Mouse (Mus musculus) heart, postnatal 10 days (tissue): Measurements from ENCODE around the gene Pi4k2a. TPM values are rescaled to one million over a fixed set of nuclear protein-coding genes. Genes with fewer than 3 reads are reported as not detected.
"Not testable (repeated sequence)": the region's sequence is repeated elsewhere in the genome, so short reads cannot be mapped to it uniquely, and the experiment has no call there.

Source experiments
- DNase-seq, 2 experiments: peaks; one replicate each; pipeline ENCODE4 v3.0.0; 2021
- intact Hi-C: fragments of 180-260 bp; cut with DNase I; formaldehyde crosslinking; loops from one replicate; pipeline ENCODE4 v1.15.1; 2025
- total RNA-seq, 2 experiments: library from RNA; stranded (reverse); gene quantifications; 2 replicates each; pipeline ENCODE4 v1.2.3; 2021

Pi4k2a gene
- total RNA-seq, 2 experiments from 2014 or later, result 16.1 to 17.9 TPM

DNA sequence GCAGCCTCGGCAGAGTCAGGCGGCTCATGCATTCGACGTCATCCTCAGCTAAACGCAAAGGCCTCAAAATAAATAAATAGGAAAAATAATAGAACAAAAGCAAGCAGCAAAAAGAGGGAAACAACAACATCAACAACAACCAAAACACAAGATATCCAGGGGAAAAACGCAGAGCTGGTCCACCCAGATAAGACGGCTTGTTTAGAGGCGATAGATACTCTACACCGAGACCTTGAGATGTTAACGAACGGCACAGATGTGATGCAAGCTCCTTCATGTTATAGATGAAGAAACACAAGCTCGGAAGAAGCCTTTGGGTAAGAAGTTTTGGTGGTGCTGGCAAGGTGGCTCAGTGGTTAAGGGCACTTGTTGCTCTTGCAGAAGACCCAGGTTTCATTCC is 11.3 kb upstream of the Pi4k2a start:
- no peak for DNase-seq
- intact Hi-C loops, result no loop called here

DNA sequence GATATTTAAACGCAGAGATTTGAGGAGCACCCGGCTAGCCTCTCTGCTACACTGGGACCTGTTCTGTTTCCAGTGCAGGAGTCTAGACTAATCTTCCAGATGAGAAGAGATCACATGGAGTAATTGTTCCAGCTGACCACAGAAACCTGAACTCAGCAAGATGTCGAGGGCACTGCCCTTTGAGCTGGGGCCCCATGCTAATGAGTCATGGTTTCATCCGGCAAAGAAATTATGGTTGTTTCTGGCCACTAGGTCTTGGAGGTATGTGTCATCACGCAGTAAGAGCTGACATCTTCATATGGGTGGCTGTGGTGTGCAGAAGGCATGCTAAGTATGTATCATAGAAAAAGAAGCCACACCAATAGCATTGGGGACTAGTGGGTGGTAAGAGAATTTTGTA is 10.3 kb upstream of the Pi4k2a start:
- no peak for DNase-seq
- intact Hi-C loops, result no loop called here

DNA sequence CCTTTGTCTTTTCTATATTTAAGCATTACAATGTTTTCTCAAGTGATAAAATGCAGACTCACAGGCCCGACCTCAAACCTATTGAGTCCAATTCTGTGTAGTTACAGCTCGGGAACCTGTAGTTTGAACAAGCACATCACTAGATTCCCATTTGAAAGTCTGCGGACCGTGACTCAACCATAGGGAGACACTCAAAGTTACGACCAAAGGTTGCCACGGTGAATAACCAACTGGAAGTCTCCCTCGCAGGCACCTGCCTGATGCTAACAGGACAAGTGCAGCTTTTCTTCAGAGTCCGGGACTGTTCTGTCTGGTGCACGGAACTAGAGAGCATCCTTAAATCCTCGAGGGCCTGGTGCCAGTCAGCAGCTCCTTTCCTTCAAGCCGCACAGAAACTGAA is 9.8 kb upstream of the Pi4k2a start:
- no peak for DNase-seq
- intact Hi-C loops, result no loop called here

DNA sequence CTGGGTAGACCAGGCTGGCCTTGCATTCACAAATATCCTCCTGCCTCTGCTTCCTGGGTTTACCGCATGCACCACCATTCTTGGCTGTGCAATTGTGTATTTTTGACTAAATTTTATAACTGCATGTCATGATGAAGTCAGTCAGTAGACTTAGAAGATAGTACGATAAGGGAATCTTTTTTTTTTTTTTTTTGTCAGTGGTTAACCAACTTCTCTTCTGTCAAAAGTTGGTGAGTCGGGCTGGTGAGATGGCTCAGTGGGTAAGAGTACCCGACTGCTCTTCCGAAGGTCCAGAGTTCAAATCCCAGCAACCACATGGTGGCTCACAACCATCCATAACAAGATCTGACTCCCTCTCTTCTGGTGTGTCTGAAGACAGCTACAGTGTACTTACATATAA is 8.7 kb upstream of the Pi4k2a start:
- intact Hi-C loops, DNase-seq: not testable (repeated sequence)

DNA sequence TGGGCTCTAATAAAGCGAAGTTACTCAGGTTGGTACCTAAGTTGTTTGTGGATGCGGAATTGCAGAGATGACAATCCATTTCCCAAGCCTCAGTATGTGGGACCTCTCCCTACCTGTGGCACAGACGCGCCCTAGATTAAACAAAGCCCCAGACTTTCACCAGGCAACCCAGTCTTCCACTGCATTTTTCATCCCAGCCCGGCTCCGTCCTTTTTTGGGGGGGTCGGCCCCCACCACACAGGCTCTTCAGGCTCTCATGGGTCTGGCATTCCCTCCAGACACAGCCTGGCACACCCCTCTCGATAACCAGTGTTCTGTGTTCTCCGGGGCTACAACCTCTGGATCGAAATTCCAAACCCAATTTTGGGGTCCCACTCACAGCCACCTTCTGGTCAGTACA is 4.6 kb upstream of the Pi4k2a start:
- intact Hi-C loops, result no loop called here
- DNase-seq, result no peak

DNA sequence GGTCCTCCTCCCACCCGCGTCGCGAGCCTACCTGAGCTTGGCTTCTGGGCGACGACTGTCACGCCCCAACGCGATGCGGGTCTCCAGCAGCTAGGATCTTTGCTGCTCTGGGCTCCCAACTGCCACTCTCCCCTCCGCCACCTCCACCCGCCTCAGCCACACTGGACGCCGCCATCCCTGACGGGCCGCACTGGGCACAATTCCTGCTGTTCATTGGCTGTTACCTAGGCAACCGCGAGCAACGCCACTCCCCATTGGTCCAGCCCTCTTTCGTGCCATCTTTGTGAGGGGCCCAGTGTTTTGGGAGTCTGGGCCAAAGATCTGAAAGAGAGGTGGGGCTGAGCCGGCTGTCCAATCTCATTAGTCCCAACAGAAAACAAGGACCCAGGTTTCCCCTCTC is 4.1 kb upstream of the Pi4k2a start, which contains the start of gene Morn4:
TSS of gene Morn4 (minus strand) at position 192 of the 400 bp plus-strand sequence.
- DNase-seq, result peak; percentile 83 to 86
- intact Hi-C loops, result no loop called here

DNA sequence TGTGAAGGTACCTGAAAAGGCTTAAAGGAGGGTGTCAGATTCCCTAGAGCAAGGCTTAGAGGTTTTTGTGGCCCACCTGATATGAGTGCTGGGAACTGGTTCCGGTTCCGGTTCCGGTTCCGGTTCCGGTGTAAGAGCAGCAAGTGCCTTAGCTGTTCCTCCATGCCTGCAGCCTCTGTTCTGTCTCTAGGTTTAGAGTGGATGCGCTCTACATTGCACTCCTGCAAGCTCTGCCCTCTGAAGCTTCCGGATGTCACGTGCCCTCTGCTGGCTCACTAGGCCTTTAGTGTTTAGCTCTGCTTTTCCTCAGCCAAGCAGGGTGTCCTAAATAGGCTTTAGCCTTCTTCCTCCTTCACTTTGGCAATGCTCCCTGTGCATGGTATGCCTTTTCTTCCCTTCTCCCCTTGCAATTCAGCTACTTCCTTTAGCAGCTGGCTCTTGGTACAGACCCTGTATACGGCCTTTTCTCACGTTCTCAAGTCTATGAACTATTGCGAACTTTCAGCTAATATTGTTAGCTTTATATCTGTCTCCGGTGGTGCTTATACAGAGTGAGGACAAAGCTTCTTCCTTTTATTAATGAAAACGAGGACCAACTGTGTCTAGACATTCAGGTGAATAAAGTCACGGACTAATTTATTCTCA is 1.0 kb upstream of the Pi4k2a start:
- intact Hi-C loops, result no loop called here
- peak; percentile 68 to 72 for DNase-seq

DNA sequence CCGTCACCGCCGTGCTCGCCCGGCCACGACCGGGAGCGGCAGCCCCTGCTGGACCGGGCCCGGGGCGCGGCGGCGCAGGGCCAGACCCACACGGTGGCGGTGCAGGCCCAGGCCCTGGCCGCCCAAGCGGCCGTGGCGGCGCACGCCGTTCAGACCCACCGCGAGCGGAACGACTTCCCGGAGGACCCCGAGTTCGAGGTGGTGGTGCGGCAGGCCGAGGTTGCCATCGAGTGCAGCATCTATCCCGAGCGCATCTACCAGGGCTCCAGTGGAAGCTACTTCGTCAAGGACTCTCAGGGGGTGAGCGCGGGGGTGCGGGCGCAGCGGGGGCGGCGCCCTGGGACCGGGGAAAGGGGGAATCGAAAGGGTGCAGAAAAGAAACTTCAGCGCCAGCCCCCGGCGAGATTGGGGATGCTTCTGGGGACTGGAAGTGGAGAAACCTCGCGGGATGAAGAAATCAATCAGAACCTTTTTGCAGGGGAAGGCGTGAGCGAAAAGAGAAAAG is 419 bp downstream of the Pi4k2a start:
- intact Hi-C loops, result no loop called here
- DNase-seq, result no peak

DNA sequence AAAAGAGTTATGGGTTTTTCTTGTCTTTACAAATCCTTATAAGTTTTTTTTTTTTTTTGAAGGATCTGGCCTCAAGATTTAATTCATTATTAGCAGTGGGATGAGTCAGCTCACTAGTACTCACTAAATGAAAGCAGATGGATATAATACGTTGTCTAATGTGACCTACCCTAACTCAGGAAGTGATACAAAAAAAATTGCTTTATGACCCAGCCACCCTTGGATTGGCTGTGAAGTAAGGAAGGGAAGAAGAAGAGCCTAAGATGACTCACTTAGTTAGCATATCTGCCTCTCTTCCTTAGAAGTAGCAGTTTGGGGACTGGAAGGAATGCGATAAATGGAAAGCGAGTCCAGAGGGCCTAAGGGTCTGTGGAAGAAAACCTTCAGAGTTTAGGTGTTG is 9.1 kb downstream of the Pi4k2a start:
- no peak for DNase-seq
- intact Hi-C loops, result no loop called here

DNA sequence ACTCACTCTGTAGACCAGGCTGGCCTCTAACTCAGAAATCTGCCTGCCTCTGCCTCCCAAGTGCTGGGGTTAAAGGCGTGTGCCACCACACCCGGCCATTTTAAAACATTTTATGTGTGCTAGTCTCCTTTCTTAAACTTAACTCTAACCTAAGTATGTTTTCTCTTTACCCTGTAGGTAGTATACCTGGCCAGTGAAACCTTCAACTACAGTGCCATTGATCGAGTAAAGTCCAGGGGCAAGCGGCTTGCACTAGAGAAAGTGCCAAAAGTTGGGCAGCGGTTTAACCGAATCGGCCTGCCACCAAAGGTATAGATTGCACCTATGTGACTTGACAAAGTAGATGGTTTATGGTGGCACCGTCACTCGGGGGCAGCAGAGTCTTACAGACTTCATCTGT is 14.4 kb downstream of the Pi4k2a start:
- no peak for DNase-seq
- intact Hi-C loops, result no loop called here

DNA sequence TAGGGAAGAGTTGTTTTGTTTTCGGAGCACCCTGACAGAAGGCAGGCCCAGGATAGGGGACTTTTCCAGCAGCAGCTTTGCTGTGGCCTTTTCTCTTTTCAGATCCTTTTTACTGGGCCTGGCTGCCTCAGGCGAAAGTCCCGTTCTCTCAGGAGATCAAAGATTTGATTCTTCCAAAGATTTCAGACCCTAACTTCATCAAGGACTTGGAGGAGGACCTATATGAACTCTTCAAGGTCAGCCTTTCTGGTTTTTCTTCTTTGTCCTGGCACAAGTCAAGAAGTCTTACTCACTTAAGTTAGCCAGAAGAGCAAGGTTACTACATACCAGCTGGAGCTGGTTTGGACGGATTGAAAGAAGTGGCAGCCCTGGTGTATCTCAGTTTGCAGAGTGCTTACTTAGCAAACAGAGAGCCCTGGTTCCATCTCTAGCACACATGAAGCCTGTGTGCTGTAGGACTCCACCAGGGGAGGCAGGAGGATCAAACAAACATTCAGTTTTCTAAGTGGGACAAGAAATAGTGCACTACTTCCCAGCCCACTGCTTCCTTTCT is 25.6 kb downstream of the Pi4k2a start:
- intact Hi-C loops, result no loop called here

DNA sequence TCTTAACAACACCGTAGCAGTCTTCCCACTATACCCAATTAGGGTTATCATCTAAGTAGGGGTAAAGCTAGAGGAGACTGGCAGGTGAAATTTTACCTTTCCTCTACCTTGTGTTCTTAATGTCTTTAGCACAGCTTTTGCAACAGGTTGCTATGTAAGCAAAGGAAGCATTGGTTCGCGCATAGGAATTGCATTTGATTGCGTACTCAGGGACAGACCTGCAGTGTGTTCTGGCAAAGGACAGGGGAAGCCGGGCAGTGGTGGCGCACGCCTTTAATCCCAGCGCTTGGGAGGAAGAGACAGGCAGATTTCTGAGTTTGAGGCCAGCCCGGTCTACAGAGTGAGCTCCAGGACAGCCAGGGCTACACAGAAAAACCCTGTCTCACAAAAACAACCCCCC is 27.9 kb downstream of the Pi4k2a start:
- intact Hi-C loops, result no loop called here
- no peak for DNase-seq

More for the DNA sequence above, 25.6 kb downstream of the Pi4k2a start:
- DNase-seq, result no peak

DNA sequence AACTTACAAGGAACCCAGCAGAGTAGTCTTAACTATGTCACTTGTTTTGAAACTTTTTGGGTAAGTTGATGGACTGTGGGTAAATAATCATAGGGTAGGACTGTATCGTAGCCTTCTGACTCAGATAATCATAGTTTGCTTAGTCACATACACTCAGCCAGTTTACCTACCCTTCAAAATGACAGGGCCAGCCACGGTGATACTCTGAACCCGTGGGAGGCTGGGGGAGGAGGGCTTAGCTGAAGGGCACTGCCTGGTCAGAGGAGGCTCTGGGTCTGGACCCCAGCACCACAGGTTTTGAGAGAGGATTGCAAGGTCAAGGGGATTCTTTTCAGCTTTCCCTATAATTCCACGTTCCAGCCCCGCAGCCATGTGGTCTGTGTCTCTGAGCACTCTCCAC is 28.3 kb downstream of the Pi4k2a start:
- no peak for DNase-seq
- intact Hi-C loops, result no loop called here

DNA sequence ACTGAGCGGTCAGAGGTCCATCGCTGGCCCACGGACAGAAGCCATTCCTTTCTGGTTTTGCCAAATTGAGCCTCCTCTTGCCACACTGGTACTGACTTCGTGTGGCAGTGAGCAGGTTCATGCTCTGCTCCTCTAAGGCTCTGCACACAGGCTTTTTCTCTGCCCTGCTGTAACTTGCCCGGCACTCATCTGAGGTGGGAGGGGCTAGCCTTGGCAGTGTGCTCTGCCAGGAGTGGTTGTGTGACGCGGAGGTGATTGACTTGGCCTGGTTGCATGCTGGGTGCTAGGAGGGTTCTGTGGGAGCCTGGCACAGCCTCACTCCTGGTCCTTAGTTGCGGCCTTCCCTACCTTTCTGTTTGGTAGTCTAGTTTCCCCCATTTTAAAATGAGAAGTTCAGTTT is 30.2 kb downstream of the Pi4k2a start:
- intact Hi-C loops, result no loop called here
- DNase-seq, result no peak

DNA sequence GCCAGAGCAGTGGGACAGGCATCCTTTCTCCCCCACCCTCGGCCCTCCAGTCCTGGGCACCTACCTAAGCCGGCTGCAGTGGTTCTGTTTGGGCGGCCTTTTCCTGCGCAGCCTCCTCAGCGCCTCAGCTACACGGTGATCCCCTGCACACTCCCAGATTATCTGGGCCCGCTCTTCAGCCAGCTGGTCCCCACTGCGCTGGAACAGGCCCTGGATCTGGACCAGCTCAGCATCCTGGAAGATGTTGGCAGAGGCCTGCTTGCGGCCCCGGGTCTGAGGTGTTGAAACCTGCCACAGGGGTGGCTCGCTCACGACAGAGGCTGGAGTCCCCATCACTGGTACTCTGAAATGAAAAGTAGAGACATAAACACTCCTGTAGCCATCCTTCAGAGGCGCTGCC is 34.4 kb downstream of the Pi4k2a start:
- intact Hi-C loops, result no loop called here
- no peak for DNase-seq

DNA sequence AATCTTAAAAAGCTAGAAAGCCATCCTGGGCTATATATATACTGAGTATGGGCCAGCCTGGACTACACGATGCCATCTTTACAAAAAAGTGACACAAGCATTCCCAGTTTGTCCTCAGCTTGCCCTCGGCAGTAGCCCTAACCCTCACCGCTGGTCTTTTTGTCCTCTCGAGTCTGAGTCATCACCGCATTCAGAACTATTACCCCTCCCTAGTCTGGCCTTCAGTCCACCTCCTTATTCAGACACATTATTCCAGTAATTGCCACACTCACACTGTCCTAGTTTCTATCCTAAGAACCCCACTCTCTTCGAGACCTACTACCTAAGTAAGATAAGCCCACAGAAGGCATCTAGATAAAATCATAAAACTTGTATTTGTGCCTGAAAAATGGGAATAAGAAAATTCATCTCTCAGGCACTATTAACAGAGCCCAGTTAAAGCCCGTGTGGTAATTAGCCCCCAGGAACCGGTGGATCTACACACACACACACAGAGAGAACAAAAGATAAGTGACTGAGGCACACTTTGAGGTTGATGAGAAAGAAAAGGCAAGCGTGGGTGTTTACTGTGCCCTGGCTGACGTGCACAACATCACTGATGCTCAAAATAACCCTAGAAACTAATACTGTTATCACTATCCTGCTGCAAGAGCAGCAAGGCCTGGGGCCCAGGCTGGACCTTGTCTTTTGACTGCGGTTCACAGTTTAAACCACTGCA is 35.4 kb downstream of the Pi4k2a start:
- no peak for DNase-seq
- intact Hi-C loops, result no loop called here

DNA sequence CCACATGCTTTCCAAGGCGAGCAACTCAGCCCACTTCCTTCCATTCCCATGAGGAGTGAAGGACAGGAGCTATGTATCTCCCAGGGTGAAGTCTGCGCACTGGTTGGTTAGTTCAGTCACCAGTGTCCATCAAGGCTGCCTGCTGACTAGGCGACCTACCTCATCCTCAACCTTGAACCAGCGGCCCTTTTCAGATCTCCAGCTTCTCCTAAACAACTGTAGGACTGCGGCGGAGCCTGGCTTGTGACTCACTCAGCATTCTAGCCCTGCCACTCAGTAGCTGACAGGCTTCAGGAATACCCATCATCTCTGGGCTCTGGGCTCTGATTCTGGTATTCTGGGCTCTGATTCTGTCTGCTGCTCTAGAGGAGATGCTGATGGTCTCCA is 35.9 kb downstream of the Pi4k2a start:
- DNase-seq, result no peak
- intact Hi-C loops, result no loop called here

DNA sequence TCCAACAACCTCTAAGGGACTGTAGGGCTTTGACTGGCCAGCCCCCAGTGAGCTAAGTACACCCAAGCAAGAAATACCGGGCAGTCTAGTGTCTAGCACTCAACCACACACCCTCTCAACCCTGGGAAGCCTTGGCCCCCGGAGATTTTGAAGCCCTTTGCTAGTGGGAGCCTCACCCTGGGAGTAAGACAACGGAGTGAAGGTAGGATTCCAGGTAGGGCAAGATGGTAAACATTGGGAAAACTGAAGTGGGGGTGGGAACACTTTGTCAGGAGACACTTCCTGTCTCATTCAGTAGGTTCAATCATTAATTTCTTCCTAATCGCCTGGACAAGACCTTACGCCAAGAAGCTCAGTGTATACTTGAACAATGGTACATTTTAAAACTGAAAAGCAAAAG is 36.8 kb downstream of the Pi4k2a start:
- intact Hi-C loops, result no loop called here
- no peak for DNase-seq

DNA sequence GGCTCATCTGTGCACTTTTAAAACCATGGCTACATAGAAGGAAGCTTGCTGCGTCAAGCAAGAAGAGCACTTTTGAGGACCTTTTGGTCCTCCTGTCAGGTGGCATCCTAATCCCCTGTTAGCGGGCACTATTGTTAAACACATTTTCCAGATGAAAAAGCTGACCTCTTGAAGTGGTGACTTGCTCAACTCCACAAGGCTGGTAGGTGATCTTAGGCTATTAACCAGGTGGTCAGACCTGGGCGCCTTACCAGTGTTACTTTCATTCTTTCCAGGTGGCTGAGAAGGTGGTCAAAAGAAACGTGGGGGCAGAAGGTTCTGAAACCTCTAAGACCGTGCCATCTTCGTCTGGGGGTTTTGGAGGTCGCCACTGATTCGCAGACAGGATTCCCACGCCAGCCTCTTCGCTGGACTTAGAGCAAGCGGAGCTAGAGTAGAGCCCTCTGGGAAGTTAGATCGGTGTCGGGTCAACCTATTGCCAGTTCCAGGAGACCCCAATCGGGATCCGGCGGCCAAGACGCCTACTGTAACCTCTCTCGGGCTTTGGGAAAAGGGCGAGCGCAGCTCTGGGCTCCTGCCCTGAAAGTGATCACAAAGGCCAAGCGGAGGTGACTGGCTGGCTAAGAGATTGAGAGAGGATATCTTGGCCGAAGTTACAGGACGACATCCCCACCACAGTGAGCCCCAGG is 37.9 kb downstream of the Pi4k2a start:
- no peak for DNase-seq
- intact Hi-C loops, result no loop called here

DNA sequence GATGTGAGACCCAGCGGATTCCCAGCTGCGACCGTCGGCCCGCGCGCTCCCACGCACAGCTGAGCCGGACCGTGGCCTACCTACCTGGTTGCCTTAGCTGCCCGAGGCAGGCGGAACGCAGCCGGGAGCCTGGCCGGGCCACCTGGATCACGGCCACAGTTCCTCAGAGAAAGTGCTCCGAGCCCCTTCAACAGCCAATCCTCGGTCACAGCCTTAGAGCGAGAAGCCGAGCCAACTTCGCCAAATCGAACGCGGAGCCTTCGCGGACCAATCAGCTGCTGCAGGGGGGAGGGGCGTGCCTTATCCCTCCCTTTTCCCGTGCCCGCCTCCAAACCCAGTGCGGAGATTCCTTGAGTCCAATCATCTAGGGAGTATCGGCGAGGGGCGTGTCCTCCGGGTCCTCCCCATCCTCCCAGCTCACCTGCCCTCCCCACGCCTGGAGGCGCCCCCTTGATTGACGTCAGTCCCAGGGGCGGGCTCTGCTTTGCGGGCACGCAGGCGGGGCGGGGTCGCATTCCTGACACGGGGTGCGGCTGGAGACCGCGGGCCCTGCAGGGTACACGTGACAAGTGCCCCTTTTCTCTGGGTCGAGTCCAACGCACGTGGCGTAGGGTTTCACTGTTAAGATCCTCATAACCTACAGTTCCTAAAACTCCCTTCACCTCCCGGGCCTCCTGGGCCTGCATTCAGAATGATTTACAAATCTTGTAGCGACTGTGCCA is 38.7 kb downstream of the Pi4k2a start, which contains the start of gene Avpi1:
TSS of gene Avpi1 (minus strand) at position 273 of the 722 bp plus-strand sequence.
- DNase-seq, result peak; percentile 97 to 98

More for the DNA sequence above, 38.7 kb downstream of the Pi4k2a start, which contains the start of gene Avpi1:
- intact Hi-C loops, result no loop called here
